Comparison of ENCODE assay signal across 10 mouse cellular contexts in genomic region chr14:122079428-122079827, GRCm38 (mm10). TPM values are rescaled to one million over a fixed set of nuclear protein-coding genes. Genes with fewer than 3 reads are reported as not detected.
DNase-seq lines count a peak whose midpoint lies in the region; ATAC-seq and TF ChIP-seq lines count a peak whose summit lies in the region.
"Had no signal": no experiment of that assay in that cellular context is flagged by ENCODE, and none has a peak within 500 bp of the region (broad histone marks: within the 10 kb centered on the region; RNA-seq: fewer than 3 reads in every experiment).

No protein-coding gene starts in this region.

- H3K36me3 ChIP-seq in hindbrain, embryonic 10.5 days, result no peaks in the 10 kb centered on the region
- no peaks in the 10 kb centered on the region for H3K36me3 ChIP-seq in hindbrain, embryonic 14.5 days (replicated peaks; ENCODE audit: control insufficient read depth, insufficient read depth)
- no peaks in the 10 kb centered on the region for H3K36me3 ChIP-seq in E14TG2a.4 (ENCODE audit: insufficient read depth, low read length)
- no peaks in the 10 kb centered on the region for H3K36me3 ChIP-seq in limb, embryonic 10.5 days

- H3K9ac ChIP-seq in hindbrain, embryonic 14.5 days, result no peak overlapping the region

- no peaks in the 10 kb centered on the region for H3K4me1 ChIP-seq in hindbrain, embryonic 10.5 days (replicated peaks)
- no peaks in the 10 kb centered on the region for H3K4me1 ChIP-seq in hindbrain, embryonic 14.5 days (replicated peaks; ENCODE audit: control insufficient read depth, insufficient read depth, low read length)
- H3K4me1 ChIP-seq in E14TG2a.4 (replicated peaks; ENCODE audit: low read depth, low read length), result peaks cover 11% of the 10 kb centered on the region
- no peaks in the 10 kb centered on the region for H3K4me1 ChIP-seq in limb, embryonic 10.5 days

- no peaks in the 10 kb centered on the region for H3K9me3 ChIP-seq in hindbrain, embryonic 10.5 days
- no peaks in the 10 kb centered on the region for H3K9me3 ChIP-seq in hindbrain, embryonic 14.5 days (ENCODE audit: control insufficient read depth, low read length)
- no peaks in the 10 kb centered on the region for H3K9me3 ChIP-seq in E14TG2a.4 (ENCODE audit: low read length)
- H3K9me3 ChIP-seq in limb, embryonic 10.5 days (replicated peaks), result no peaks in the 10 kb centered on the region

- WGBS in hindbrain, embryonic 10.5 days, result 42% methylated on average over 6 of the region's 6 CpGs
- WGBS in hindbrain, embryonic 14.5 days, result 47% methylated on average over 6 of the region's 6 CpGs
- 51% methylated on average over 6 of the region's 6 CpGs for WGBS in limb, embryonic 10.5 days

- H3K4me3 ChIP-seq in hindbrain, embryonic 10.5 days, result no peak overlapping the region
- no peak overlapping the region for H3K4me3 ChIP-seq in hindbrain, embryonic 14.5 days (replicated peaks; ENCODE audit: low read length)
- no peak overlapping the region for H3K4me3 ChIP-seq in E14TG2a.4 (replicated peaks; ENCODE audit: low read length)
- no peak overlapping the region for H3K4me3 ChIP-seq in limb, embryonic 10.5 days

- no peak for TF ChIP-seq POLR2A in brain, embryonic 14.5 days (IDR thresholded peaks at IDR 0.05; ENCODE audit: borderline replicate concordance, extremely low read depth, insufficient read depth, insufficient read length, poor library complexity, severe bottlenecking)

- peak; percentile 62 for TF ChIP-seq CTCF in E14TG2a.4 (conservative IDR thresholded peaks at IDR 0.05; ENCODE audit: low read length)
- TF ChIP-seq CTCF in brain, embryonic 14.5 days (IDR thresholded peaks at IDR 0.05; ENCODE audit: borderline replicate concordance, extremely low read depth, insufficient read depth, insufficient read length), result peak; percentile 55; the same call in 1 of the 2 replicates

- DNase-seq in hindbrain, embryonic 10.5 days (ENCODE audit: low spot score), result peak; percentile 41
- DNase-seq in hindbrain, embryonic 14.5 days (ENCODE audit: low spot score), result no peak
- DNase-seq in brain, embryonic 14.5 days (ENCODE audit: low read depth), result peak; percentile 17
- DNase-seq in gastrocnemius, postnatal 10 days, result peak; percentile 73
- DNase-seq in limb, embryonic 10.5 days (ENCODE audit: low spot score), result peak; percentile 59
- DNase-seq in retina, postnatal 1 day, result peak; percentile 52
- DNase-seq in urinary bladder, postnatal 36 days (ENCODE audit: low spot score in 2 of 2), result peak; percentile 47 to 68

- H3K27ac ChIP-seq in hindbrain, embryonic 10.5 days, result no peak overlapping the region
- H3K27ac ChIP-seq in hindbrain, embryonic 14.5 days, result no peak overlapping the region
- no peak overlapping the region for H3K27ac ChIP-seq in limb, embryonic 10.5 days

- no peak overlapping the region for H3K4me2 ChIP-seq in hindbrain, embryonic 14.5 days (replicated peaks)

- no peak for ATAC-seq in hindbrain, embryonic 14.5 days (ENCODE audit: low FRiP score)

- H3K27me3 ChIP-seq in hindbrain, embryonic 10.5 days (ENCODE audit: insufficient read depth, poor library complexity, severe bottlenecking), result no peaks in the 10 kb centered on the region
- no peaks in the 10 kb centered on the region for H3K27me3 ChIP-seq in hindbrain, embryonic 14.5 days (ENCODE audit: control insufficient read depth, insufficient read depth, low read length)
- peaks cover 25% of the 10 kb centered on the region for H3K27me3 ChIP-seq in E14TG2a.4 (ENCODE audit: insufficient read depth, low read length)
- no peaks in the 10 kb centered on the region for H3K27me3 ChIP-seq in limb, embryonic 10.5 days (ENCODE audit: low read depth, poor library complexity, severe bottlenecking)

RNA-seq across cellular contexts. Expression of gene Tm9sf2, which starts 27.4 kb away (rescaled TPM):
- 113 and 126 TPM in 2 replicates for polyA plus RNA-seq in hindbrain, embryonic 10.5 days (2016; fragmentation: Nextera tagmentation; extraction: Ambion mirVana)
- polyA plus RNA-seq in hindbrain, embryonic 14.5 days (2014; fragmentation: Nextera tagmentation; extraction: Ambion mirVana), result 124 and 130 TPM in 2 replicates
- 64.7 and 85.3 TPM in 2 replicates for polyA plus RNA-seq in brain, embryonic 14.5 days (2012; rRNA removed)
- 10 to 100 TPM; 72.4 to 75.1 TPM for total RNA-seq in gastrocnemius, postnatal 10 days (2021)
- 102 and 115 TPM in 2 replicates for polyA plus RNA-seq in limb, embryonic 10.5 days (2016; fragmentation: Nextera tagmentation; extraction: Ambion mirVana)

RNA-seq across cellular contexts. Expression of gene Timm8a2, which starts 45.0 kb away (rescaled TPM):
- not detected in 2 replicates for polyA plus RNA-seq in hindbrain, embryonic 10.5 days (2016; fragmentation: Nextera tagmentation; extraction: Ambion mirVana)
- polyA plus RNA-seq in hindbrain, embryonic 14.5 days (2014; fragmentation: Nextera tagmentation; extraction: Ambion mirVana), result not detected in 2 replicates
- 0.18 and 0.22 TPM in 2 replicates for polyA plus RNA-seq in brain, embryonic 14.5 days (2012; rRNA removed)
- total RNA-seq in gastrocnemius, postnatal 10 days (2021), result not detected
- not detected in 2 replicates for polyA plus RNA-seq in limb, embryonic 10.5 days (2016; fragmentation: Nextera tagmentation; extraction: Ambion mirVana)
- total RNA-seq: left cerebral cortex, postnatal 36 days had no signal
- polyA plus RNA-seq: stomach, embryonic 16.5 days had no signal
